Mouse (Mus musculus): Measurements from ENCODE around the gene Bcl2l1.

The Bcl2l1 gene

GRCm38 (mm10) chr2:152828011-152828370, 3.5 kb downstream of the Bcl2l1 start:
- POLR2A ChIA-PET: interaction anchor here (0.6 to 13.0 kb wide), 30 partner anchors 11 to 519 kb away, joined by 3 to 343 read pairs (median 5); partner anchors contain the start of genes H13 (in 1 of the 4), Id1 (in 1 of the 4), Mcts2 (in 1 of the 4) and Tpx2 (in 1 of the 4)

GRCm38 (mm10) chr2:152827321-152828010, 4.1 kb downstream of the Bcl2l1 start:
- CTCF ChIA-PET: interaction anchor here (0.5 to 1.6 kb wide), 7 partner anchors 60 to 210 kb away, joined by 3 to 7 read pairs (median 4); partner anchors contain the start of gene H13 (in 1 of the 4)
- POLR2A ChIA-PET: interaction anchor here (0.5 to 13.0 kb wide), 34 partner anchors 11 to 158 kb away, joined by 3 to 343 read pairs (median 5); partner anchors contain the start of genes H13 (in 1 of the 4), Id1 (in 1 of the 4), Mcts2 (in 1 of the 4) and Tpx2 (in 1 of the 4)

More at GRCm38 (mm10) chr2:152828011-152828370, 3.5 kb downstream of the Bcl2l1 start:
- CTCF ChIA-PET: interaction anchor here in 3 of 4 experiments (0.5 to 1.6 kb wide), 5 partner anchors 61 to 210 kb away, joined by 3 to 7 read pairs (median 5); no protein-coding TSS in a partner anchor

- CTCF ChIA-PET: interaction anchor here in 2 of 4 experiments (0.6 to 1.6 kb wide), 4 partner anchors 59 to 88 kb away, joined by 3 to 6 read pairs (median 4); no protein-coding TSS in a partner anchor
- POLR2A ChIA-PET: interaction anchor here (0.7 to 13.0 kb wide), 21 partner anchors 8 to 157 kb away, joined by 3 to 343 read pairs (median 7); partner anchors contain the start of genes Mcts2 (in 2 of the 4), H13 (in 1 of the 4) and Tpx2 (in 1 of the 4)
Measured at GRCm38 (mm10) chr2:152826481-152826880, 5.0 kb downstream of the Bcl2l1 start.

- POLR2A ChIA-PET: interaction anchor here in 3 of 4 experiments (0.7 to 13.0 kb wide), 15 partner anchors 9 to 521 kb away, joined by 3 to 343 read pairs (median 6); partner anchors contain the start of genes Mcts2 (in 2 of the 3) and Id1 (in 1 of the 3)
- CTCF ChIA-PET: interaction anchor here in 2 of 4 experiments (0.5 to 1.4 kb wide), 4 partner anchors 25 to 230 kb away, joined by 3 to 4 read pairs (median 3); no protein-coding TSS in a partner anchor
Measured at GRCm38 (mm10) chr2:152825713-152826112, 5.8 kb downstream of the Bcl2l1 start.

- POLR2A ChIA-PET: interaction anchor here (0.6 to 13.0 kb wide), 21 partner anchors 9 to 581 kb away, joined by 3 to 343 read pairs (median 4); partner anchors contain the start of genes Mcts2 (in 2 of the 4) and Id1 (in 1 of the 4)
- CTCF ChIA-PET: interaction anchor here in 3 of 4 experiments (0.5 to 2.1 kb wide), 6 partner anchors 25 to 230 kb away, joined by 3 to 7 read pairs (median 4); no protein-coding TSS in a partner anchor
Measured at GRCm38 (mm10) chr2:152825168-152825697, 6.3 kb downstream of the Bcl2l1 start.

- CTCF ChIA-PET: interaction anchor here (0.6 to 2.1 kb wide), 12 partner anchors 18 to 210 kb away, joined by 3 to 12 read pairs (median 4); no protein-coding TSS in a partner anchor
- POLR2A ChIA-PET: interaction anchor here (0.6 to 13.0 kb wide), 32 partner anchors 9 to 765 kb away, joined by 3 to 343 read pairs (median 4); partner anchors contain the start of genes H13 (in 1 of the 4), Id1 (in 1 of the 4), Mcts2 (in 1 of the 4) and Srxn1 (in 1 of the 4)
Measured at GRCm38 (mm10) chr2:152824438-152825167, 6.9 kb downstream of the Bcl2l1 start.

- CTCF ChIA-PET: interaction anchor here (0.6 to 2.1 kb wide), 8 partner anchors 19 to 128 kb away, joined by 3 to 12 read pairs (median 4); no protein-coding TSS in a partner anchor
Measured at GRCm38 (mm10) chr2:152823770-152824169, 7.8 kb downstream of the Bcl2l1 start.

GRCm38 (mm10) chr2:152821566-152821965, 10.0 kb downstream of the Bcl2l1 start:
- ChIA-PET POLR2A (interaction anchor here (0.8 to 13.0 kb wide), 35 partner anchors 9 to 805 kb away, joined by 3 to 343 read pairs (median 5); partner anchors contain the start of genes Bcl2l1 (in 2 of the 4), Id1 (in 1 of the 4) and Mcts2 (in 1 of the 4)), CTCF (interaction anchor here (0.5 to 3.0 kb wide), 11 partner anchors 8 to 208 kb away, joined by 3 to 8 read pairs (median 4); partner anchors contain the start of gene H13 (in 1 of the 4))

More at GRCm38 (mm10) chr2:152823770-152824169, 7.8 kb downstream of the Bcl2l1 start:
- POLR2A ChIA-PET: interaction anchor here in 3 of 4 experiments (0.7 to 13.0 kb wide), 18 partner anchors 8 to 766 kb away, joined by 3 to 343 read pairs (median 4); partner anchors contain the start of gene H13 (in 1 of the 3)

GRCm38 (mm10) chr2:152821023-152821422, 10.5 kb downstream of the Bcl2l1 start:
- POLR2A ChIA-PET: interaction anchor here (0.6 to 13.0 kb wide), 46 partner anchors 9 to 134 kb away, joined by 3 to 343 read pairs (median 5); partner anchors contain the start of genes Bcl2l1 (in 2 of the 4), Mcts2 (in 2 of the 4) and Id1 (in 1 of the 4)
- CTCF ChIA-PET: interaction anchor here (0.5 to 3.0 kb wide), 11 partner anchors 9 to 207 kb away, joined by 3 to 8 read pairs (median 4); no protein-coding TSS in a partner anchor

- ChIA-PET POLR2A (interaction anchor here (0.6 to 13.0 kb wide), 42 partner anchors 9 to 134 kb away, joined by 3 to 343 read pairs (median 5); partner anchors contain the start of genes Bcl2l1 (in 2 of the 4), Id1 (in 1 of the 4) and Mcts2 (in 1 of the 4)), CTCF (interaction anchor here in 3 of 4 experiments (0.5 to 3.0 kb wide), 9 partner anchors 9 to 205 kb away, joined by 3 to 8 read pairs (median 4); no protein-coding TSS in a partner anchor)
Measured at GRCm38 (mm10) chr2:152820369-152820768, 11.2 kb downstream of the Bcl2l1 start.

GRCm38 (mm10) chr2:152819926-152820325, 11.6 kb downstream of the Bcl2l1 start:
- ChIA-PET POLR2A (interaction anchor here (0.6 to 13.0 kb wide), 39 partner anchors 9 to 133 kb away, joined by 3 to 343 read pairs (median 5); partner anchors contain the start of genes Bcl2l1 (in 2 of the 4), Id1 (in 1 of the 4) and Mcts2 (in 1 of the 4)), CTCF (interaction anchor here in 3 of 4 experiments (0.7 to 3.0 kb wide), 6 partner anchors 9 to 204 kb away, joined by 3 to 8 read pairs (median 4); no protein-coding TSS in a partner anchor)

- ChIA-PET CTCF (no interaction called here), POLR2A (interaction anchor here in 3 of 4 experiments (0.6 to 13.0 kb wide), 20 partner anchors 9 to 126 kb away, joined by 3 to 343 read pairs (median 11); partner anchors contain the start of gene Bcl2l1 (in 2 of the 3))
Measured at GRCm38 (mm10) chr2:152819097-152819624, 12.4 kb downstream of the Bcl2l1 start.

- CTCF ChIA-PET: no interaction called here
Measured at GRCm38 (mm10) chr2:152818679-152819078, 12.8 kb downstream of the Bcl2l1 start.

GRCm38 (mm10) chr2:152817596-152818291, 13.8 kb downstream of the Bcl2l1 start:
- ChIA-PET CTCF (interaction anchor here in 2 of 4 experiments (0.9 to 1.0 kb wide), 2 partner anchors 51 to 121 kb away, joined by 3 to 4 read pairs; no protein-coding TSS in a partner anchor), POLR2A (interaction anchor here (0.5 to 5.4 kb wide), 16 partner anchors 8 to 485 kb away, joined by 3 to 79 read pairs (median 6); partner anchors contain the start of gene Rbck1 (in 1 of the 4))

More at GRCm38 (mm10) chr2:152818679-152819078, 12.8 kb downstream of the Bcl2l1 start:
- POLR2A ChIA-PET: interaction anchor here in 2 of 4 experiments (4.3 to 13.0 kb wide), 5 partner anchors 8 to 25 kb away, joined by 29 to 343 read pairs (median 58); partner anchors contain the start of gene Bcl2l1 (in 1 of the 2)

- ChIA-PET POLR2A (interaction anchor here (0.7 to 5.4 kb wide), 29 partner anchors 8 to 213 kb away, joined by 3 to 79 read pairs (median 4); partner anchors contain the start of genes Defb36 (in 1 of the 4) and Mcts2 (in 1 of the 4)), CTCF (interaction anchor here (0.8 to 1.7 kb wide), 9 partner anchors 12 to 124 kb away, joined by 3 to 8 read pairs (median 3); no protein-coding TSS in a partner anchor)
Measured at GRCm38 (mm10) chr2:152816657-152817348, 14.7 kb downstream of the Bcl2l1 start.
